Mouse (Mus musculus) cerebellum, adult 11-12 months (tissue): ENCODE results near the gene Il21.
A peak's percentile ranks its signal among the peaks of the same experiment; 100 is the strongest.

Experiments used
- DNase-seq: peaks from one replicate; pipeline ENCODE4 v3.0.0; 2022

The Il21 gene

DNA sequence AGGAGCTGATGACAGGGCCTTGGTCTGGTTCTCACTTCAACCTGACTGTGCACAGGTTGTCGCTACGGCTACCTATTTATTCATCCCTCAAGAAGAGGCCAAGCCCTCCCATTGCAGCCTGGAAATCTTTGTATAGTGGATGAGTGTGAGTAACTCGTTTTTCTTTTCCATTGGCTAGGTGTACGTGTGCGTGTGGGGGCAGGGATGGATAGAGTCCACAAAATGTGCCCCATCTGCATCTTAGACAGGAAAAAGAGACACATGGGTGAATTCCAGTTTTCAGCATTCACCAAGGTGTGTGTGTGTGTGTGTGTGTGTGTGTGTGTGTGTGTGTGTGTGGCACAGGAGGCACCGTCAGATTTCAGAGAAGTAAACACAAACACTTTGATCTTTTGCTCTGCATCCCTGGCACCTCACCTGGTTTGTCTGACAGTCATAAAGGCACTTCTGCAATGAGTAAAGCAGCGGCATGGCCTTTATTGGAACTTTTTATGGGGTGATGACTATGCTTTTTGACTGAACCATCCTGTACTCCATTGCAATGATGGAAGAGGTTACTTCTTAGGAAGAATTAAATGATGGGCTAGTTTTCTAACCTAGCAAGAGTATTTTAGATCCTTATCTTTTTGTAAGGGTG lies at the start of gene Il21:
Il21 (minus strand) TSS at position 51 of the 637 bp plus-strand sequence.
- no peak for DNase-seq

DNA sequence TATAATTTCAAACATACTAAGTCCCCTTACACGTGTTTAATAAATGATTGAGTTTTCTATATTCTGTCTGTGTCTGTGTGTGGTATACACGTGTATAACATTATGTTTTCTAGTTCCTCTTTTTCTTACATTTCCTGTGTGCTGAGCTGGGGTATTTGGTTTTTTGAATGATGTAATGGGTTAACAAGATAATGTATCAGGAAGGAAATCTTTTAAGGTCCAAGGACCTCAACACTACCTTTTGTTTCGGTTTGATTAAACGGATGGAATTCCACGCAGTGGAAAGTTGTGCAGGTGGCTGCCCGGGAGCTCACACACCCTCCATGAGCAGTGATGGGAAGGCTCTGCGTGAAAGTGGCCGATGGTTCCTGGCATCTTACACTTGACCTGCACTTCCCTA lies 48.4 kb upstream of the Il21 start:
- no peak for DNase-seq

DNA sequence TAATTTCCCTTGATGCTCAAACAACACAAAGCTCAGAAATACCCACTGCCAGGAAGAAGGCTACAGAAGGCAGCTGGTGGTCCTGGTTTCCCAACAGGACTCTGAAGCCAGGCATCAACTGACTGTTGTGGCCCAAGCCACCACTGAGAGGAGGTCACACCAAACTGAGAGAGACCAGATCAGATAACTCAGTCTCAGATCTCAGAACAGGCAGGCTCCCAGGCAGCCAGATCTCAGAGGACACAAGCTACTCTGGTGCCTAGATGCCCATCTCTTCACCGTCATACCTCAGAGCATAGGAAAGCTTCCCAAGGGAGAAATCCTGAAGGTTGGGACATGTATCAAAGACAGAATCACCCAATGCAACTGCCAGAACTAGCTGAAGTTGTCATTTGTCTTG lies 47.8 kb upstream of the Il21 start:
- no peak for DNase-seq

DNA sequence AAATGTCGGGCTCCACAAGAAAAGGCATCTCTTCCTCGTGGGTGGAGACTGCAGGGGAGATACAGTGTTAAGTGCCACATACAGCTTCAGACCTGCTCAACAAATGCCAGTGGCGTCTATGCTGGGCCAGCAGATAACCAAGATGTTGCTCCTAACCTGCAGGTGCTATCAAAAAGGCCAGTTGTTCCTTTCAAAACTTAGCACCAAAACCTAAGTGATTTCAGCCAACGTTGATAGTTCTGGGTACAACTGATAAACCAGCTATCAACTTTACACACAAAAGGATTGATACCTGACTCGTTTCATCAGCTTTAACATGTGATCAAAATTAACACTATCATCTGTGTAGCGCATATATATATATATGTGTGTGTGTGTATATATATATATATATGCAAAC lies 42.2 kb upstream of the Il21 start:
- DNase-seq = no peak

DNA sequence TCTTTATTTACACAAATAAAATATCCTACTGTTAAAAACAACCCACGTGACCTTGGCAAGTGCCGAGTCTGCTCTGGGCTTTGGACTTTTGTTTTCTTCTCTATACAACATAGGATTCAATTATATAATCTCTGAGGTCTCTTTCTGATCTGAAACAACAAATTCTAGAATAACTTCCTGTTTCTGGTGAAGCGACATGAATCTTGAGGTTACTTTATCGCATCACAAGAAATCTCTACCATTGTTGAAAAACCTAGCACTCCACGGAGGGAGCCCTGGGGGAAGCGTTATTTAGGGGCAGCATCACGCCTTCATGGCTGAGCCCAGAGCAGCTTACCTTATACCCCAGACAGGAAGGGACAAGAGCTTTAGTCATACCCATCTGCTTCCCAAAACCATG lies 40.7 kb upstream of the Il21 start:
- no peak for DNase-seq

DNA sequence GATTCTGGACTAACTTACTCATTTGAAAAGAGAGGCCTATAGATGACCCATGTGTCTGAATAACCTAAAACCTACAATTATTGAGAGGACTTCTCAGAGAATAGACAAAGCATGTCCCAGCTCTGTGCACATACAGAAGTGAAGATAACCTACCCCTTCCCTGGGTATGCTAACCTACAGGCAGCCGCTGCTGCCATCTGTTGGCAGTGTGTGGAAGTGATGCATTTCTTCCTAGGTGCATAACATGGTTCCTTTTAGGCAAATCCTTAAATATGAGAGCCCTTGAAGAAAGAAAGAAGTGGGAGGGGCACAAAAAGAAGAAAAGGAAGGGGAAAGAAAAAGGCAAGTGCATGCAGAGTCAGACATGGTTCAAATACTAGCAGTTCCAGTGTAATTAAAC lies 38.8 kb upstream of the Il21 start:
- DNase-seq = no peak

DNA sequence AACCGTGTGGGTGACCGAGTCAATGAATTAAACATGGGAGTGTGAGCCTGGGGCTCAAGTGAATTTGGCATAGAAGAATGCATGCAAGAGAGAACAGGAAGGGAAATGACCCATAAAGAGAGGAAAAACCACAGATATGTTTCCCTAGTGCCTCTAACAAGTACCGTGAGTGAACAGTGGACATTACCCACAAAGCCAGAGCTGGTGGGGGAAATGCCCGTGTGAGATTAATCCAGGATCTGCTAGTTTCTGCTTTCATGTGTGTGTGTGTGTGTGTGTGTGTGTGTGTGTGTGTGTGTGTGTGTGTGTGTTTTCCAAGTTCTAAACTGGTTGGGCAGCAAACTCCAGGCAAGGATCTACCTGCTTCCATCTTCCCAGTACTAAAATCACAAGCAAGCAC lies 37.5 kb upstream of the Il21 start:
- no peak for DNase-seq

DNA sequence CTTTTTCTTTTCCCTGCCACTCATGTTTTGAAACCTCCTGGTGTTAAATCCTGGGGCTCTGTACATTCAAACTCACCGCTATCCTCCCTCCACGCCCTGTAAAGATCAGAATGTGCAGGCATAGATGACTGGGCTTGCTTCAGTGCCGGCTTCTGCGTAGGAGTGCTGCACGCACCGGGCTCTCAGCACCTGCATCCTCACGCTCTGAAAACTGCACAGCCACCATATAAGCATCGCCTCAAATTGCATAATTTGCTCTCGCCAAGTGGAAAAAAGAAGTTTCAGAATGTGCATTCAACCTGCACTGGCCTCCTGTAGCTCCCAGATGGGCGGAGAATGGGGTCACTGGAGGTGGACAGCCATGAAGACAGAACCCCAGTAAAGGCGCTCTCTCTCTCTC lies 35.9 kb upstream of the Il21 start:
- DNase-seq = no peak

DNA sequence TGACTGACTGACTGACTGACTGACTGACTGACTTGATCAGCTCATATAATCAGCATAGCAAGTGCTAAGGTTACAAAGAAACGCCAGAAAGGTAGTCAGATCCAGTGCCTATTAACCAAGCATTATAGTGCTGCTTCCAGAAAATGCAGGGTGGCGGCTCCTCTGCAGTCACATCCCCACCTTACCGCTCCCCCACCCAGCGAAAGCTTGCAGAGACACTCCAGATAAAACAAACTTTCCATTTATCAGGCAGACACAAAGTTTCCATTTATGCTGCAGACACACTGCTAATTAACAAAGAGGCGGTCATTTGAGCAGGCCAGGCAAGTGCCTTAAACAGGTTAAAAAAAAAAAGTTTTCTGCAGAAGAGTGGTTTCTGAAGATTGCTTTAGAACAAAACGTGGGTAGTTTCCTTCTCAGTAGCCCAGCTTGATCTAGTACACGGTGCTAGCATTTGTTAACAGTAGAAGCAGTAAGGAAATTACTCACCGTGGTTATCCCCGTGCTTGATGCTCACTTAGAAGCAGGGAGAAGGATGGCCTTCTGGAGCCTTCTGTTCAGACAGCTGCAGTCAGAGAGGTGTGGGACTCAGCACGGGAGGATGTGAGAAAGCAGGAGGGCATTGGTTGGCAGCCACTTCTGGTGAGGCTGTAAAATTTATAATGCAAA lies 27.0 kb upstream of the Il21 start:
- DNase-seq = no peak

DNA sequence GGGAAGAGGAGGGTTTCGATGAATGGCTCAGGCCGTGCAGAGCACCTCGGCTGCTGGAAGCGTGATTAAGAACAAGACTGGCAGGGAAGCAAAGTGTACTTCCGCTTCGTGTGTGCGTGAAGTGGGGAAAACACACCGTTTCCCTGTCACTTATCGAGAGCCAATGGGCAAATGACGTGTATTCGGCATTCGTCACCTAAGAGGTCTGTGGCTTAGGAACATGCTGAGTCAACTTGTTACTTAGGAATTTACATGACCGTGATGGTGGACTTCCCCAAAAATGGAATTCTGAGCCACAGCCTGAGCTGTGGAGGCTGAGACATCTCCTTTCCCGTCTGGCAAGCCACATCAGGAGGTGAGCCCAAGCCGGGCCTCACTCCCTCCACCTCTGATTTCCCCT lies 25.3 kb upstream of the Il21 start:
- DNase-seq = no peak

DNA sequence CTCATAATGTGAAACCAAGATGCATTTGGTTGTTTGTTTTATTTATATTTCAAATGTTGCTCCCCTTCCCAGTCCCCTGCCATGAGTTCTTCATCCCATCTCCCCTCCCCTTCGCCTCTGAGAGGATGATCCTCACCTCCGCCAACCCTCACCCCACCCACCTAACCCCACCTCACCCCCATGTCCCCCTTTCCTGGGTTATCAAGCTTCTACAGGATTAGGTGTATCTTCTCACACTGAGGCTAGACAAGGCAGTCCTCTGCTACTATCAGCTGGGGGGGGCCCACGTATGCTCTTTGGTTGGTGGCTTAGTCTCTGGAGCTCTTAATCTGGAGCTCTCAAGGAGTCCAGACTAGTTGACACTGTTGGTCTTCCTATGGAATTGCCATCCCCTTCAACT lies 18.5 kb upstream of the Il21 start:
- no peak for DNase-seq

DNA sequence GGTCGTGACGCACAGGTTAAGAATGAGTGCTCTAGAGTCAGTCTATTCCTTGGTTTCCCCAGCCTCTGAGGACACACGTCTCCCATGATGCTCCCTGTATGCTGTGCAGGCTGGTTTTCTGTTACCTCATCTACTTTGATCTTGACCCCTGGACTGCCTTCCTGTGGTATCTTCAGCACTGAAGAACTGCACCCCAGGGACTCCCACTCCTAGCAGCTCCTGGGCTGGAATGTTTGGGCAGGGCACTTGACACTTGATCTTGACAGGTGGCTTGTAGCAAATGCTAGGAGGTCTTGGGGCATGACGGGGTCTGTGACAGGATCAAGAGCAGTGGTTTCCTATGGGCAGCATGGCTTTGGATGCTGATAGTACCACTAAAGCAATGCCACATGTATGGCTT lies 2.6 kb upstream of the Il21 start:
- DNase-seq = no peak

DNA sequence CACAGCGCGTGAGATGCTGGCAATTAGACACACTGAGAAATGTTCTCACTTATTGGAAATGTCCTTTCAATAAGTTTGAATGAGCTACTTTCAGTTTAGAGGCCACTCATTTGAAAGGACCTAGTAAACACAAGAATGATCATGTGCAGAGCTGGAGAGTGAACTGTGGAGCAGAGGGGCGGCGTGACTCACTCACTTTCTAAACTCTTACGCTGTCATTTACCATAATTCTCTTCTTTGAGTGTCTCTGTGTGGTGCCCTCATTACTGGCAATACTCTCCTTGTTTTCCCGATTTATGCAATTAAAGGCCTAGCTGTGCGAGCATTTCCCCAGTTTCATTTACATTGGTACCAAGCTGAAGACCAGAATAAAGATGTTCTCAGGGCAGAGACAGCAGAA lies 1.3 kb downstream of the Il21 start:
- DNase-seq = no peak

DNA sequence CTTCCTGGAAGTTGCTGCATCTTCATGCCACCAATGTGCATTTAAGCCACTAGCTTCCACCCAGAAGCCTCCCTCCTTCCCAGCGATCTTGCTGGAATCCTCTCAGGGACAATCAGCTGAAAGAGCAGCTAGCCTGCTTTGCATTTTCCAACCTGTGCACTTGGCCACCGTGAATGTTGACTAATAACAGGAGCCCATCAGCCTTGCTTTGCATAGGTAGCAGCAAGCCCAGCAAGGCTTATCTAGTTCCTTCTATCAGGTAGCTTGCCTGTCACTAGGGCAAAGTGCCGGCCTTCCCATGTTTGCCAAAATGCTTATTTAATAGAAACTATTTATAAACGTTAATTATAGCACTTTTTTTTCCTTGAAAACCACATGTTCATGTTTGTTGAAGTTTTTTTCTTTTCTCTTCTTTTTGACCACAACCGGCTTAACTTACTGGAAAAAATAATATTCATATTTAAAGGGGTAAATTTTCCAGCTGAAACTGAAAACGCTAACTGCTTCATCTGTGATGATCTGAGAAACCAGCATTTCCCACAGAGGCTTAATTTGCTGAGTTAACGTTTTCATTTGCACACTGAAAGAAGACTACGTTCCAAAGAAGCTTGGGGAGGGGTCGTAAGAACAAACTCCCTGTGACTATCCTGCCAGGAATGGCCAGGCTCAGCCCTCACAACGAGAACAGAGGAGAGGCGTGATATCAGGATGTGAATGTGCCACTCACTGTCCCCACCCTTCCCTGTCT lies 3.2 kb downstream of the Il21 start:
- DNase-seq = no peak

DNA sequence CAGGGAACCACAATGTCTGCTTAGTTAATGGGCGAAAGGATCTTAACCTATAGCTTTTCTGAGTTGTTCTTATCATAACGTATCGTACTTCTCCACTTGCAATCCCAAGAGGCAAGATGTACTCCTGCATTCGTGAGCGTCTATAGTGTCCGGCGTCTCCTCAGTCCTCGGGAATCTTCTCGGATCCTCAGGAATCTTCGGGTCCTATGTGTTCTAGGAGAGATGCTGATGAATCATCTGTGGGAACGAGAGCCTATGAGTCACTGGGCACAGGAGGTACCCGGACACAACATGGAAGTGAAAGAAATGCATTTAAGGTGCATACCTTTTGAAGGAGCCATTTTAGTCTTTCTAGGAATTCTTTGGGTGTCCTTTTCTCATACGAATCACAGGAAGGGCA lies 7.3 kb downstream of the Il21 start:
- no peak for DNase-seq

DNA sequence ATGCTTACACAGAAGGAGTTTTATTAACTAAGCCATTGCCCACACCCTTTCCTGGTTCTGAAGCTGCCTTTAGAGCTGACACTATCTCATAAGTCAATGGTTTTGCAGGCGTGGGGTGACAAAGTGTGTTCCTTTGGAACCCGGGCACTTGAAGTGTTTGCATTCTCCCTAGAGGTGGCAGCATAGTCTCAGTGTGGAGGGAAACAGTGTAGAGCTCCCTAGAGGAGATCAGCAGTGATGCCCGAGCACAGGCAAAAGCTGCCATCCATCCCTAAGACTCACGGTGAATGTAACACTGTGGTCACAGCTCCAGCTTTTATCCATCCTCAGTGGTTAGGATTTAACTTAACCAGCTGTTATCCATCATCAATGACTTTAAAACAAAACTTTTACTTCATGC lies 13.4 kb downstream of the Il21 start:
- DNase-seq = no peak

DNA sequence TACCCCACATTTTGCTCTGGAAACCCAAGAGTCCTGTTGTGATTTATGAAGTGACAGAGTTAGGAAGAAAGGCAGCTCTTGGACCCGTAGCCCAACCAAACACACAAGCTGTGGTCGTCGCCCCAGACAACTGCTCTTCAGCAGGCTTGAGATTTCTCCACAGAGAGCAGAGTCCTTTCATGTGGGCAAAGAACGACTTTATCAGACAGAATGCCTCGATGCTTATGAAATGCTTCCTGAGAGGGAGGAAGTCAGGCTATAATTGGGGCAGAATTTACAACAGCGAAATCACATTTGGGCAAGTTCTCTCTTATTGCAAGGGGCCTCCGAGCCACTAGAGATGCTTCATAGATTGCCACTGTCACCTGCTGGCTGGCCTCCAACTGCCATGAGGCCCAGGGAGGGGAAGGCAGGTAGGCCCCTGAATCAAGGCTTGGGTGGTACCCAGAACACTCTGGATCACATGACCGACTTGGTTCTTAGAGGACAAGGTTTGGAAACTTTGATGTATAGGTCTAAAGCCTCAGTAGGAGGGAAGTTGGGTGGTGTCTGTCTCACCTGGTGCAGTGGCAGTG lies 27.1 kb downstream of the Il21 start:
- no peak for DNase-seq

DNA sequence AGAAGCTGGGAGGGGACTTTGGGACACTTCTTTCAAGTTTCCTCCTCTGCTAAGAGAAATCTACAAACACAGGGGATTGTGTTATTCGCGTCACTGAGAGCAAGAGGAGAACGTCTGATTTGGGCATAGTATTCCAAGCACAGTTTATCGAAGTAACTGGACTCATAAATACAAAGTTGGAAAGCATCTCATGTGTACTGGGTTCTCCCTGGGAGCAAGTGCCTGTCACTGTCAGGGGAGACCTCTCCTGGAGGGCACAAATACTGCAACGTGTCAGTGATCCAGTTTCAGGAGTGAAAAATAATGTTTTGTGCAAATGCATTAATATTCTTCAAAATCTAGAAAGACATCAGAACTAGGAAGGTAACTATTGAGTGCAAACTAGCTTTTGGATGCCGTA lies 27.9 kb downstream of the Il21 start:
- DNase-seq = no peak

DNA sequence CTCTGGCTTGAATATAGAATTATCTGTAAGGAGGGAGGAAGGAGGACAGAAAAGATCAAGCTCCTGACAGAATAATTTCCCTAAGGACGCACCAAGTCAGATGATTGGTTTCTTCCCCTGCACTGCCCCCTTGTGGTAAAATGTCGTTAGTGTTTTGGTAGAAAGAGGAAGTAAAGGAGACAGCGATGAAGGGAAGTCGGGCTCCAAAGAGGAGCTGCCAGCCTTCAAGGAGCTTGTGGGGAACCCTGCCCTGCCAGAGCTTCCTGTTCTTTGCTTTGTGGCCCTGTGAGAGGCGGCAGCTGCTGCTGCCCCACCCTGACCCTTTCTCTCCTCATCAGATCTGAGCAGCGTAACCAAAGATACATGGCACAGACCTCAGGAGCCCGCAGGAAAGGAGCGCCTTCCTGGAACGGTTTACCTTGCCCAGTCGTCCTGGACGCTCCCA lies 28.4 kb downstream of the Il21 start:
- DNase-seq = peak; percentile 27

DNA sequence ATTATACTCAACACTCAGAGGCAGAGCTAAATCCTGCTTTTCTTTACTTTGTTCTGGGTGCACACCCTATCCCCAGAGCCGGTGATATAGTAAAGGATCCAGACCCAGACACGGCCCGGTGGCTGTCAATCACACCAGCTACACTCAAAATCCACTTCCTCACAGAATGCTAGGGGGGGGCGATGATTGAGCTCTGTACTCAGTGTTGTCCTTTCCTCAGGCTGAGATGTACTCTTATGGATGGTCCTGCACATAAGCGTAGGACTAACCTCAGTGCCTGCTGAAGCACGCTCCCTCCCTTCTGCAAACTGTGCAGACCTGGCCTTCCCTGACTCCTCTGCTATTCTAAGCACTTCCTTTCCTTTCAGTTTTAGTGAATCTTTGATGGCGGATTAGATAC lies 29.6 kb downstream of the Il21 start:
- DNase-seq = no peak

DNA sequence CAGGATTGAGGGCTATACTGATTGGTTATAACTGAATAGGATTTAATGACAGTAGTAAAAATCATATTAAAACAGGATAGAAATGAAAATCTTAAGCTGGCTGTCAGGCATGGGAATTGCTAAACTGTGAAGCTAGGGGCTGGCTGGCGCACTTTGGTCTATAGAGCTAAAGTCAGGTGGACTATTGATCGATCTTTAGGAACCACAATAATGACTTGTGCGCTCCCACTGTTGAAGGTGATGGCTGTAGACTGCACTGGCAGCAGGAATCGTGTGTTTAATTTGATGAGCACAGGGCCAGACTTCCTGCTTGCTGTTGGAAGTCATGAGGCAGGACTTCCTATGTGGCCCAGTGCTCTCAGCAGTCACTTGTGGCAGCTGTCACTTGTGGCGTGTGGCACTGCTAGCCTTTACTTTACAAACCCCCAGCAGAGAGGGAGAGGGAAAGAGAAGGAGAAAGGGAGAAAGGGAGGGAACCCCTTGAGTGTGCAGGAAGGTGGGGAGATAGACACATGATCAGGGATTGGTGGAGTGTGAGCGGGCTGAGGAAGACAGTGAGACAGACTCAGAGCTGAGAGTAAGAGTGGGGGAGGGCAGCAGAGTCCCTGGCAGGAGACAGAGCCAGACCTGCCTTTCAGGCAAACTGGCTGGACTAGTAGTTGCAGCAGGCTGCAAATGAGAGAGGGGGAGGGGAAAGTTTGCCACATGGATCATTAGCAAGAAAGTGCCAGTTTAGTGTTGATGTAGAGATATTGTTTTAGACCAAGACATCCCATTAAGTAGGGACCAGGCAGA lies 31.1 kb downstream of the Il21 start:
- no peak for DNase-seq

DNA sequence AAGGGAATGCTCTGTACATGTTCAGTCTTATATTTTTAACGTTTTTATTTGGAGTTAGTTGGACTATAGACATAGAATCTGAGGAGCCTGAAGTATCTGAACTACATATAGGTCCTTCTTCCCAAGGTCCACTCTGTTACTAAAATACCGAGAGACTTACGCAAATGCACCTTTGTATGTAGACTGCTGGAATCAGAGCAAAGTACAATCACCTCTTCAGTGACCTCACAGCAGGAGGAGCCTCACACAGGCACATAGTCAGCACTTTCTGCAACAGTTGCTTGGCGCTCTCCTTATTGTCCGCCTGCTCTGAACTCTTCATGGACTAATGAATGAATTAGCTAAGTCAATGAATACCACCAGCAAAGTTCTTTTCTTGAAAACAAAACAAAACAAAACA lies 34.1 kb downstream of the Il21 start:
- no peak for DNase-seq

DNA sequence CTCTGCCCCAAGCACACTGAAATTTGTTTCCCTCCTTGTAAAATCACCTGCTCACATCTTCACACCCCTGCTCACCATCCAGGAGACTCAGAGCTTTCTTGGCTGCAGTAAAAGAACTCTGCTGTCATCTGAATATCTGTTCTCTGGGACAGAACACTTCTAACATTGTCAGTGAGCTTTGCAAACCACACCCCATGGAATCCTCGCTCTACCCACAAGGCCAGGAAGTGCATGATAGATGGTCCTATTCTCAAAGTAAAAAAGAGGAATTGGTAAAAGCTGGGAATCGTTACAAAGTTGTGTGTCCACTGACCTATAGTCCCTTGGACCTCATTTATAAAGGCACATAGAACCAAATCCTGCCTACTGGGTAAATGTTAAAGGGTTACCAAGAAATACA lies 40.5 kb downstream of the Il21 start:
- no peak for DNase-seq
